Mouse (Mus musculus): Measurements from ENCODE around the gene Plxna1. TPM values are rescaled to one million over a fixed set of nuclear protein-coding genes. Genes with fewer than 3 reads are reported as not detected.

Gene Plxna1
- polyA plus RNA-seq, 1 experiment from 2014 or later = 11.5 TPM

- ATAC-seq (ENCODE audit: low FRiP score, low TSS enrichment) (no peak), DNase-seq (ENCODE audit: low spot score) (no peak)
- no peak overlapping the region for H3K27ac ChIP-seq (replicated peaks)
- no peak for TF ChIP-seq CTCF (IDR thresholded peaks at IDR 0.05; ENCODE audit: low read depth)
- TF ChIP-seq EP300 (optimal IDR thresholded peaks at IDR 0.05) = no peak
- no peaks in the 10 kb centered on the region for H3K9me3 ChIP-seq (ENCODE audit: control insufficient read depth, low read length)
- no peak overlapping the region for H3K4me3 ChIP-seq (ENCODE audit: low read depth, low read length)
- H3K36me3 ChIP-seq (ENCODE audit: control insufficient read depth, insufficient read depth, low read length) = no peaks in the 10 kb centered on the region
- WGBS = 70% methylated on average over 15 of the region's 15 CpGs
- H3K27me3 ChIP-seq (ENCODE audit: control insufficient read depth, insufficient read depth, low read length) = no peaks in the 10 kb centered on the region
- H3K4me2 ChIP-seq (replicated peaks; ENCODE audit: low read depth) = no peak overlapping the region
- no peaks in the 10 kb centered on the region for H3K4me1 ChIP-seq (replicated peaks; ENCODE audit: control insufficient read depth, insufficient read depth)
- H3K9ac ChIP-seq (ENCODE audit: low read length) = no peak overlapping the region
These were observed 65.3 kb downstream of the Plxna1 start for GRCm38 (mm10) chr6:89296909-89297695.

- Histone ChIP-seq H3K4me3 (ENCODE audit: low read depth, low read length) (no peak overlapping the region), H3K27ac (replicated peaks) (no peak overlapping the region), H3K9ac (ENCODE audit: low read length) (no peak overlapping the region), H3K4me1 (replicated peaks; ENCODE audit: control insufficient read depth, insufficient read depth) (no peaks in the 10 kb centered on the region), H3K4me2 (replicated peaks; ENCODE audit: low read depth) (no peak overlapping the region), H3K27me3 (ENCODE audit: control insufficient read depth, insufficient read depth, low read length) (no peaks in the 10 kb centered on the region), H3K36me3 (ENCODE audit: control insufficient read depth, insufficient read depth, low read length) (no peaks in the 10 kb centered on the region), H3K9me3 (ENCODE audit: control insufficient read depth, low read length) (no peaks in the 10 kb centered on the region)
- DNase-seq (ENCODE audit: low spot score) (no peak), ATAC-seq (ENCODE audit: low FRiP score, low TSS enrichment) (no peak)
- whole genome bisulfite sequencing = 85% methylated on average over 8 of the region's 8 CpGs
- TF ChIP-seq CTCF (IDR thresholded peaks at IDR 0.05; ENCODE audit: low read depth) (no peak), EP300 (optimal IDR thresholded peaks at IDR 0.05) (no peak)
These were observed 66.3 kb downstream of the Plxna1 start for GRCm38 (mm10) chr6:89296001-89296709.

- H3K27ac ChIP-seq (replicated peaks) = no peak overlapping the region
- no peak overlapping the region for H3K4me2 ChIP-seq (replicated peaks; ENCODE audit: low read depth)
- H3K9ac ChIP-seq (ENCODE audit: low read length) = no peak overlapping the region
- H3K9me3 ChIP-seq (ENCODE audit: control insufficient read depth, low read length) = no peaks in the 10 kb centered on the region
- no peaks in the 10 kb centered on the region for H3K4me1 ChIP-seq (replicated peaks; ENCODE audit: control insufficient read depth, insufficient read depth)
- no peak for ATAC-seq (ENCODE audit: low FRiP score, low TSS enrichment)
- no peak for DNase-seq (ENCODE audit: low spot score)
- H3K4me3 ChIP-seq (ENCODE audit: low read depth, low read length) = no peak overlapping the region
- H3K27me3 ChIP-seq (ENCODE audit: control insufficient read depth, insufficient read depth, low read length) = no peaks in the 10 kb centered on the region
- no peak for TF ChIP-seq EP300 (optimal IDR thresholded peaks at IDR 0.05)
- TF ChIP-seq CTCF (IDR thresholded peaks at IDR 0.05; ENCODE audit: low read depth) = no peak
- 17% methylated on average over 1 of the region's 1 CpGs for whole genome bisulfite sequencing
- H3K36me3 ChIP-seq (ENCODE audit: control insufficient read depth, insufficient read depth, low read length) = no peaks in the 10 kb centered on the region
These were observed 67.8 kb downstream of the Plxna1 start for GRCm38 (mm10) chr6:89294621-89295020.

GRCm38 (mm10) chr6:89291494-89291893 is 70.9 kb downstream of the Plxna1 start:
- no peaks in the 10 kb centered on the region for H3K9me3 ChIP-seq (ENCODE audit: control insufficient read depth, low read length)
- no peak overlapping the region for H3K27ac ChIP-seq (replicated peaks)
- no peaks in the 10 kb centered on the region for H3K36me3 ChIP-seq (ENCODE audit: control insufficient read depth, insufficient read depth, low read length)
- 39% methylated on average over 7 of the region's 7 CpGs for WGBS
- no peak for TF ChIP-seq EP300 (optimal IDR thresholded peaks at IDR 0.05)
- no peak for TF ChIP-seq CTCF (IDR thresholded peaks at IDR 0.05; ENCODE audit: low read depth)
- no peak for DNase-seq (ENCODE audit: low spot score)
- H3K4me1 ChIP-seq (replicated peaks; ENCODE audit: control insufficient read depth, insufficient read depth) = no peaks in the 10 kb centered on the region
- H3K9ac ChIP-seq (ENCODE audit: low read length) = no peak overlapping the region
- no peak overlapping the region for H3K4me3 ChIP-seq (ENCODE audit: low read depth, low read length)
- no peaks in the 10 kb centered on the region for H3K27me3 ChIP-seq (ENCODE audit: control insufficient read depth, insufficient read depth, low read length)
- no peak for ATAC-seq (ENCODE audit: low FRiP score, low TSS enrichment)
- H3K4me2 ChIP-seq (replicated peaks; ENCODE audit: low read depth) = no peak overlapping the region

GRCm38 (mm10) chr6:89288156-89288555 is 74.3 kb downstream of the Plxna1 start:
- WGBS = 25% methylated on average over 6 of the region's 6 CpGs
- ATAC-seq (ENCODE audit: low FRiP score, low TSS enrichment) (no peak), DNase-seq (ENCODE audit: low spot score) (no peak)
- H3K4me3 ChIP-seq (ENCODE audit: low read depth, low read length) = no peak overlapping the region
- H3K27me3 ChIP-seq (ENCODE audit: control insufficient read depth, insufficient read depth, low read length) = no peaks in the 10 kb centered on the region
- no peaks in the 10 kb centered on the region for H3K36me3 ChIP-seq (ENCODE audit: control insufficient read depth, insufficient read depth, low read length)
- no peak overlapping the region for H3K27ac ChIP-seq (replicated peaks)
- TF ChIP-seq EP300 (optimal IDR thresholded peaks at IDR 0.05) (no peak), CTCF (IDR thresholded peaks at IDR 0.05; ENCODE audit: low read depth) (no peak)
- H3K4me2 ChIP-seq (replicated peaks; ENCODE audit: low read depth) = no peak overlapping the region
- no peaks in the 10 kb centered on the region for H3K9me3 ChIP-seq (ENCODE audit: control insufficient read depth, low read length)
- no peak overlapping the region for H3K9ac ChIP-seq (ENCODE audit: low read length)
- H3K4me1 ChIP-seq (replicated peaks; ENCODE audit: control insufficient read depth, insufficient read depth) = no peaks in the 10 kb centered on the region
